In genomic region chr3:31324231-31324654, GRCm38 (mm10) we compare ENCODE assay signal across 14 mouse cellular contexts. TPM values are rescaled to one million over a fixed set of nuclear protein-coding genes. Genes with fewer than 3 reads are reported as not detected.
A peak's percentile ranks its signal among the peaks of the same experiment; 100 is the strongest.
DNase-seq lines count a peak whose midpoint lies in the region; ATAC-seq and TF ChIP-seq lines count a peak whose summit lies in the region.
"Had no signal": no experiment of that assay in that cellular context is flagged by ENCODE, and none has a peak within 500 bp of the region (broad histone marks: within the 10 kb centered on the region; RNA-seq: fewer than 3 reads in every experiment).

No protein-coding gene starts in this region.

- no peak overlapping the region; the same call in 1 of the 2 replicates for H3K27ac ChIP-seq in hindbrain, embryonic 14.5 days
- H3K27ac ChIP-seq in hindbrain, embryonic 13.5 days = no peak overlapping the region
- H3K27ac ChIP-seq: heart, adult 2 months had no signal

- H3K4me1 ChIP-seq in hindbrain, embryonic 14.5 days (replicated peaks; ENCODE audit: control insufficient read depth, insufficient read depth, low read length) = no peaks in the 10 kb centered on the region
- no peaks in the 10 kb centered on the region for H3K4me1 ChIP-seq in hindbrain, embryonic 13.5 days (replicated peaks)

- no peaks in the 10 kb centered on the region for H3K36me3 ChIP-seq in hindbrain, embryonic 14.5 days (replicated peaks; ENCODE audit: control insufficient read depth, insufficient read depth)
- no peaks in the 10 kb centered on the region for H3K36me3 ChIP-seq in hindbrain, embryonic 13.5 days
- H3K36me3 ChIP-seq: G1E had no signal

- WGBS in hindbrain, embryonic 14.5 days = 69% methylated on average over 3 of the region's 3 CpGs
- 71% methylated on average over 3 of the region's 3 CpGs for WGBS in hindbrain, embryonic 13.5 days

- no peak for TF ChIP-seq CTCF in brain, embryonic 14.5 days (IDR thresholded peaks at IDR 0.05; ENCODE audit: borderline replicate concordance, extremely low read depth, insufficient read depth, insufficient read length)

- H3K27me3 ChIP-seq in hindbrain, embryonic 14.5 days (ENCODE audit: control insufficient read depth, insufficient read depth, low read length) = no peaks in the 10 kb centered on the region
- H3K27me3 ChIP-seq in hindbrain, embryonic 13.5 days = no peaks in the 10 kb centered on the region

- H3K9ac ChIP-seq in hindbrain, embryonic 14.5 days = no peak overlapping the region
- no peak overlapping the region for H3K9ac ChIP-seq in hindbrain, embryonic 13.5 days

- no peaks in the 10 kb centered on the region for H3K9me3 ChIP-seq in hindbrain, embryonic 14.5 days (ENCODE audit: control insufficient read depth, low read length)
- no peaks in the 10 kb centered on the region for H3K9me3 ChIP-seq in hindbrain, embryonic 13.5 days
- H3K9me3 ChIP-seq: G1E had no signal

- intact Hi-C loops in left cerebral cortex, postnatal 36 days (cut with DNase I) = loop anchor here (10.0 kb wide), 1 partner anchor 181 kb away; no protein-coding TSS in a partner anchor

- no peak overlapping the region for H3K4me2 ChIP-seq in hindbrain, embryonic 14.5 days (replicated peaks)
- H3K4me2 ChIP-seq in hindbrain, embryonic 13.5 days = no peak overlapping the region
- H3K4me2 ChIP-seq: liver, embryonic 11.5 days had no signal

- ATAC-seq in cerebellum, adult (ENCODE audit: insufficient number of reproducible peaks, low FRiP score, low TSS enrichment) = 0 out of 2 replicates have a peak, but pooled peaks have one; percentile 45
- ATAC-seq in hindbrain, embryonic 14.5 days (ENCODE audit: low FRiP score) = peak; percentile 37; the same call in 1 of the 2 replicates
- ATAC-seq in hindbrain, embryonic 13.5 days (ENCODE audit: low FRiP score) = no peak

- TF ChIP-seq POLR2A in brain, embryonic 14.5 days (IDR thresholded peaks at IDR 0.05; ENCODE audit: borderline replicate concordance, extremely low read depth, insufficient read depth, insufficient read length, poor library complexity, severe bottlenecking) = no peak

- no peak for DNase-seq in cerebellum, adult 11 months
- no peak for DNase-seq in hindbrain, embryonic 14.5 days (ENCODE audit: low spot score)
- peak; percentile 41 for DNase-seq in brain, embryonic 14.5 days (ENCODE audit: low read depth)
- peak; percentile 17 to 25 for DNase-seq in left cerebral cortex, postnatal 36 days (ENCODE audit: low spot score in 2 of 2)
- DNase-seq in spleen, postnatal 10 days (ENCODE audit: low spot score in 2 of 2) = no peak
- no peak for DNase-seq in kidney, postnatal 10 days
- DNase-seq: adrenal gland, adult 2 months; heart, adult 2 months; kidney, postnatal 36 days; lung, postnatal 36 days had no signal

- no peak overlapping the region for H3K4me3 ChIP-seq in hindbrain, embryonic 14.5 days (replicated peaks; ENCODE audit: low read length)
- no peak overlapping the region for H3K4me3 ChIP-seq in hindbrain, embryonic 13.5 days
- H3K4me3 ChIP-seq: heart, adult 2 months had no signal

RNA-seq across cellular contexts. Expression of gene Slc7a14, which starts 14.1 kb away (rescaled TPM):
- polyA plus RNA-seq in hindbrain, embryonic 14.5 days (2014; fragmentation: Nextera tagmentation; extraction: Ambion mirVana) = 8.0 and 9.9 TPM in 2 replicates
- polyA plus RNA-seq in hindbrain, embryonic 13.5 days (2015; fragmentation: Nextera tagmentation; extraction: Ambion mirVana) = 3.8 and 4.8 TPM in 2 replicates
- 3.0 and 6.3 TPM in 2 replicates for polyA plus RNA-seq in brain, embryonic 14.5 days (2012; rRNA removed)
- total RNA-seq in left cerebral cortex, postnatal 36 days (2021) = 10 to 100 TPM; 47.9 to 61.0 TPM
- polyA plus RNA-seq: G1E had no signal

Comparison
In these comparisons a context has a peak if more than half of its experiments do, and no peak if none do; other contexts are left out.
1. DNase-seq: peak in brain, embryonic 14.5 days (single experiment) and left cerebral cortex, postnatal 36 days (2 of 2); none in cerebellum, adult 11 months (single experiment), hindbrain, embryonic 14.5 days (single experiment), spleen, postnatal 10 days (0 of 2) and kidney, postnatal 10 days (single experiment).